Mouse (Mus musculus): Measurements from ENCODE around the gene Sacm1l. TPM values are rescaled to one million over a fixed set of nuclear protein-coding genes. Genes with fewer than 3 reads are reported as not detected.

Gene Sacm1l
- polyA plus RNA-seq (2012) = 2.6 and 3.2 TPM in 2 replicates

DNA sequence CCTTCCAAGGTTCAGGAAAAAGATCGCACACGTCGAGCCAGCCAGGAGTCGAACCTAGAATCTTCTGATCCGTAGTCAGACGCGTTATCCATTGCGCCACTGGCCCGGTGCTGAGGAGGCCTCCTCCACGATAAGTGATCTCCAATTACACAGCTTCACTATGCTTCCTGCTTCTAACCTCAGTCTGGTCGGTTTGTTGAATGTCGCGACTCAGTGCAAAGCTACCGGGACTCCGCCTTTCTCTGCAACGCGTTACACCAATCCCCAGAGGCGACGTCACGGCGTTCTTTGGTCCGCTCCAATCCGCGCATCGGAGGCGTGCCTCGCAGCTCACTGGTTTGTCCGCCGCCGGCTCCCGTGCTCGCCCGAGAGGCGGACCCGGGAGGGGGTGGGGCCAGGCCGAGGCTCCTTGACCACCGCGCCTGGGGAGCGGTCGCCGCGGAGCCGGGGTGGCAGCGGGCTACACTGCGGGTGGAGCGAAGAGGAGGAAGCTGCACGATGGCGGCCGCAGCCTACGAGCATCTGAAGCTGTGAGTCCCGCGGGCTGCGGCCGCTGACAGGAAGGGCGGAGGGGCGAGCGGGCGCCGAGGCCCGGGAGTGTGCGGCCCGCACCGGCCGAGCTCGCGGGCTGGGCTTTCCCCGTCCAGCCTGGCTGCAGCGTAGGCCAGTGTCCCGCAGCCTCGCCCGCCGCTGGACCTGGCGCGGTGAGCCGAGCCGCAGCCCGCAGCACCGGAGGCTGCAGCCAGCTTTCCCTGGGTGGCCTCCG lies at the start of gene Sacm1l:
Gene Sacm1l (plus strand): TSS at position 368 of the 766 bp plus-strand sequence.

DNA sequence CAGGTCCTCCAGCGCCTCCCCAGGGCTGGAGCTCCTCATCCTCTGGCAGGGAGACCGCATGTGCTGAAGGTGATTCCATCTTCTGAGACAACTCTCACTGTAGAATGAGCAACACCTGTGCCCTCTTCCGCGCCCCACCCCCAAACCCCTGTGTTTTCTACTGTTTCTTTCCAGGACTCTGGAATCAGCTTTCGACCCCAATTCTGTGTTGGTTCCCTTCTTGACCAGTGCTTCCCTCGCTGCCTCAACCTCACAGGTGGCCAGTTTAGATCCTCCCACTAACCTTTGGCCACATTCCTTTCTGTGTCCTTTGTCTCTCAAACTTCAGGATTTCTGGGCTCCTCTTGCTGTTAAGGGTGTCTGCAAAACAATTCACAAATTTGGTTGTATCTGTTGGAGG lies 102.7 kb downstream of the Sacm1l start, which contains the start of gene Slc6a20b:
Gene Slc6a20b (minus strand): TSS at position 285 of the 400 bp plus-strand sequence.

Other genes starting within 250 kb of the Sacm1l start
- gene Lars2, start 162.8 kb upstream of the Sacm1l start, polyA plus RNA-seq (2012) = 9.4 and 21.8 TPM in 2 replicates
- 11.9 and 12.8 TPM in 2 replicates for gene Limd1, start 51.1 kb upstream of the Sacm1l start, polyA plus RNA-seq (2012)
- gene Slc6a20b, start 102.8 kb downstream of the Sacm1l start, polyA plus RNA-seq (2012) = 0.01 TPM in 1 of 2 replicates, not detected in the other
- 0.08 and 0.15 TPM in 2 replicates for gene Ccr9, start 148.7 kb downstream of the Sacm1l start, polyA plus RNA-seq (2012)
- 0.30 and 0.37 TPM in 2 replicates for gene Slc6a20a, start 149.1 kb downstream of the Sacm1l start, polyA plus RNA-seq (2012)
- gene Lztfl1, start 187.9 kb downstream of the Sacm1l start, polyA plus RNA-seq (2012) = 1.2 and 1.7 TPM in 2 replicates

All from megakaryocyte-erythroid progenitor cell, adult 5 weeks (primary cell).